Mouse (Mus musculus) ES-CJ7 (cell line): ENCODE results near the gene Rin3.

Experiments used
- DNase-seq: peaks from one replicate; pipeline ENCODE4 v3.0.0; 2011; ENCODE audit warnings: low read depth, low spot score

Gene Rin3

DNA sequence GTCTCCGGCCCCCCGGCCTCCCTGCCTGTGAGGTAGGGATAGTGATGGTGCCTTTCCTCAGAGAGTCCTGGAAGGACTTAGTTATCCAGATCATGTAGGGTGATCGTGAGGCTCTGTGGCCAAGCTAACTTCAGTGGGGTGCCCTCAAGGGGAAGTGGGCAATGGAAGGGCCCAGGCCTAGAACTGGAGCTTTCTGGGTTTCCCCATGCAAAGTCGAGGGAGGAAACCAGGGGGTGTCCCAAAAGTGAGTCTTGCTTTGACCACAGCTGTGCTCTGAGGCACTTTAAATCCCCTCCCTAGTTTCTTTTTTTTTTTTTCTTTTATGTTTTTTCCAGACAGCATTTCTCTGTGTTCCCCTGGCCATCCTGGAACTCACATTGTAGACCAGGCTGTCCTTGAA lies 47.3 kb downstream of the Rin3 start:
- DNase-seq = no peak

DNA sequence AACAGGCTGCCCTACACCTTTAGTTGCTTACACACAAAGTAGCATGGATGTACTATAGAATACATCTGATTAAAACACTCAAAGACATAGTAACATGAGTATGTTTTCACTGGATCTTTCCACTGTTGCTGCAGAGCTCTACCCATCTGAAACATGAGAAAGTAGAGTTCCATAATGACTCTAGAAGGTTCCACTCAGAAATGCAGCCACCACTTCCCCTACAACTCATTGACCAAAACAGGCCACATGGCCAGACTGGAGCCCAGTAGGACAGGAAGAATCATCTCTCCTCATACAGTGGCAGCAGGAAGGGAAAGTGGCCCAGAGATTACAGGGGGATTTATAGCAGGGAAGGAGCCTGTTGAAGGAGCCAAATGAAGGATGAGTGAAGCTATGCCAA lies 47.9 kb downstream of the Rin3 start:
- no peak for DNase-seq

DNA sequence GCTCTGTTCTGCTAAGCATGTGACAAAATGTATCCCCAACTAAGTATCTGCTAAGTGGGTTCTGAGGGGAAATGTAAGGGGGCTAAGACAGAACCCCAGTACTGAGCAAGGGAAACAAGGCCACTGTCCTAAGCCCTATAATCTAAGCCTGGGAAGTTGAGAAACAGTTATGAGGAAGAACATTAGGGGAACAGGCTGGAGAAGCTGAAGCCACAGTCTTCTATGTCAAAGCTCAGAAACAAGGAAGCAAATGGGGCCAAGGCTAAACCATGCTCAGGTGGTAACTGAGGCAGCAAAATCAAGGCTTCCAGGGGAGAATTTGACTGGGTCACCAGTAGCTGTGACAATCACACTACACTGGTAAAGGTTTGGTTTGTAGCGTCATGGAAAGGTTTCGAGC lies 50.3 kb downstream of the Rin3 start:
- DNase-seq = no peak

DNA sequence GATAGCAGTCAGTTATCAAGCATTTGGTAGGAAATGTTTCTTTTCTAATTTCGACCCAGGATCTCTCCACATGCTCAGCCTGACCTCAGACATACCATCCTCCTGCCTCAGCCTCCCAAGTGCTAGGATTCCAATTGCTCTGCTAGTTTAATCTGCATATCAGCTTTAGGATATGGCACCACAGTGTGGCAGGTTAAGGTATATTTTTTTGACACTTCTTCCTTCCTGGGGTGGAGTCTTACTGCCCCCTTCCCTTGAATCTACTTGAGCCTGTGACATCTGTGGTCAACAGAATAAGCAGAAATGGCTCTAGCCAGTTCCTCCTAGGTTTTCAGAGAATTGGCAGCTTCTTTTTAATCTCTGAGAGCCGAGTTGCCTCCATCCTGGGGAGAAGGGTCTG lies 56.2 kb downstream of the Rin3 start:
- no peak for DNase-seq

DNA sequence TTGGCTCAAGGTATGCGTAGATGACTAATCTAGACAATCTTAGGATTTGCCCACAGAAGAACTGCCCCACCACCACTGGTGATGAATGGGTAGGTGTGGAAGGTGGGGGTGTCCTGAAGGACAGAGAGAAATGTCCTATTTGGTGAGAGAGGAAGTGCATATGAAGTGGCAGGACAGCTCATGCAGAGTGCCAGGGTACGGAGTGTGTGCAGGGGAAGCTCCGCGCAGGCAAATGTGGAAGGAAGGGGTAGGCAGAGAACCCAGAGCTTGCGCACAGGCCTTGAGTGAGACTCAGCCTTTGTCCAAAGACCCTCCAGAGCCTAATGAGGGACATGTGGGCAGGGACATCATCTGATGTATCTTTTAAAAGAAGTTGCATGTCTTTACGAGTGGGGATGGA lies 57.6 kb downstream of the Rin3 start:
- DNase-seq = no peak

DNA sequence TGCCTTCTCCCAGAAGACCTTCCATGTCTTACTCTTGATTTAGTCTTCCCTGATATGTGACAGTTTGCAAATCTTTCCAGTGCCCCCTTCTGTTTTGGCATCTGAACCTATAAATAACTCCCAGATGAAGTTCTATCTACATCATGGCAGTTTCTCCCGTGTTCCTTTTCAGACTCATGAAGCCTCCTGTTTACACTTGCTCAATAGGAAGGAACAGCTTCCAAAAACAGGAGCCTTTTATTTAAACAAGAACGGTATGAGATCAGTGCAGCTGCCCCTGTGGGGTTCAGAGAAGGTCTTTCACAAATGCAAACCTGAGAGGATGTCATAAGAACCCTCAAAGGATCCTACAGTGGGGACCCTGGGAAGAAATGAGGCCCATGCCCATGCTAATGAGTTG lies 59.3 kb downstream of the Rin3 start:
- DNase-seq = no peak

DNA sequence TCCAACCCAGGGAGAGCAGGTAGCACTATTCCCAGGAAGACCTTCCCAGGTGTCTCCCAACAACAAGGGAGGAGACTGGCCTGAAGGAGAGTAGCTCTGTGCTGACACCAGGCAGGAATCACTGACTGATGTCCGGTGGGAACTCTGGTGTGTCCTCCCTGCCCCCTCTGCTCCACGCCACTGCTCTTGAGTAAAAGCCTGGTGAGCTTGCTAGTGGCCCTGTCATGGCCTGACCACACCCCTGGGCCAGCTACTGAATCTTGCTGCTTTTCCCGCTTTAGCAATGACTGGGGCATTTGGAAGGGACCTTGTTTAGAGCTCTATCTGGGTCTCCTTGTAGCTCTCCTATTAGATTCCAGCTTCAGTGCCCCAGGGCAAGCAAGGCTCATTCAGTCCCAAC lies 59.8 kb downstream of the Rin3 start:
- DNase-seq = no peak

DNA sequence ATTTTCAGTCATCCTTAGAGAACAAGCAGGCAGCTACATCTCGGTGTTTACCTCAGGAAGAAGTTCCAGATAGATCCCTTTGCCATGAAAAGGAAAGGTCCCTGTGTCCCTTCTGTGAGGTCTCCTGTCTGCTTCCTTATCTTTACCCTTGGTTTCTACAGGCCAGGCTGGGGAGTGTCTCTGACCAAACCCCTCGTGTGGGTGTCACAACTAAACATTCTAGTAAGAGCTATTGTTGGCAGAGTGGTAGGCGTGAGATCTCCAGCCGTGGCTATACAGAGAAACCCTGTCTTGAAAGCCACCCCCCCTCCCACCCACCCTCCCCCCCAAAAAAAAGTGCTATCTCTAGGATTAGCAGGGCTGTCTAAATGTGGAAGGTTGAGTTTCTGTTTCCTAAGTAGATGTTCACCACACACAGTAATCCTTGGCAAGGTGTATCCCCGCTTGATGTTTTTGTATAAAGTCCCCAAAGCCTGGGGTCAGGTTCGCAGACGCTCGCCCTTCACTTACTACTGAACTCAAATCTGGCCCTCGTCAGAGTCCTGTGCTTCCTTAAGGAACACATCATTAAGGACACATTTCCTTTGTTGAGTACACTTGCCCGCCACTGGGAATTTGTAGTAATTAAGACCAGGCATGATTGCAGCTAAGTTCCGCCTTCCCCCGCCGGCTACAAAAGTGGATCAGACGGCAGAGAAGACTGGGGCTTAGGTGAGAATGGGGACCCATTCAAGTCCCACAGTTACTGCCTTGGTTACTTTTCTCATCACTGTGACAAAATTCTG lies 62.4 kb downstream of the Rin3 start:
- no peak for DNase-seq

DNA sequence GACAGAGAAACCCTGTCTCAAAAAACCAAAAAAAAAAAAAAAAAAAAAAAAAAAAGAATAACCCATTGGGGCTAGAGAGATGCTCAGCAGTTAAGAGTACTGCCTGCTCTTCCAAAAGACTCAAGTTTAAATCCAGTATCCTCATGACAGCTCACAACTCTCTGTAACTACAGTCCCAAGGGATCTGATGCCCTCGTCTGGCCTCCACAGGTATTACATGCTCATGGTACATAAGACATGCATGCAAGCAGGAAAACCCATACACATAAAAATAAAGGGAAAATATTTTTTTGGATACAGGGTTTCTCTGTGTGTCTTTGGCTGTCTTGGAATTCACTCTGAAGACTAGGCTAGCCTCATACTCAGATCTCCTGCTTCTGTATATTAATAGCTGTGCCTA lies 63.7 kb downstream of the Rin3 start:
- peak; percentile 72 for DNase-seq

DNA sequence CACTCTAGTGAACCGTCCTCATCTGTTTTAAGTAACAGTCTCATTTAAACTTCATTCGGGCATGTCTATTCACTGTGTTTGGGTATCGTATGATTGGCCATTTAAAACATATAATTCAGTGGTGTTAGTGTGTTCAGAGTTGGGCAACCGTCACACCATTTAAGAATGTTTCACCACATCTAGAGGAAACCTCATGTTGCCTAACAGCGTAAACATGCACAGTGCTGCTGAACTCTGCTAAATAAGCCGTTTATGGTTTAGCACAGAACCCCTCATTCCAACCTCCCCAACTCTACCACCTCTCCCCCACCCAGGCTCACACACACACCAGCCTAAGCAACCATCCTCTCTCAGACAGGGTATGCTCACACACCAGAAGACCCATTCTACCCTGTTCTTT lies 65.6 kb downstream of the Rin3 start:
- no peak for DNase-seq

DNA sequence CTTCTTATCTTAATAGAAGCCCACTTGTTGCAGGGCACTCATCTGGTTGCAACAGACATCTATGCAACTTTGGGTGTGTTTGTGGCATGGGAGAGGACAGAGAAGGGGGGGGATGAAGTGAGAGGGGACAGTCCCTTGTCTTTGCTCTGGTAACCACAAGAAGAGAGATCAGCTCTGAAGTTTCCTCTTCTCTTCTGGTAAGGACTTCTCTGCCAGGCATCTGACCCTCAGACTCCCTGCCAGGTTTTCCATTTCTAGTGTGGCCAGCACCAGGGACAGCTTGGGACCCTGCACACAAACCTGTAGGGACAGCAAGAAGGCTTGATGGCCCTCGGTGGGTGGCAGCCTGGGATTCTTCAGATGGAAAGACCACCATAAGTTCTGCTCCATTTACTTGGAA lies 68.1 kb downstream of the Rin3 start:
- no peak for DNase-seq

DNA sequence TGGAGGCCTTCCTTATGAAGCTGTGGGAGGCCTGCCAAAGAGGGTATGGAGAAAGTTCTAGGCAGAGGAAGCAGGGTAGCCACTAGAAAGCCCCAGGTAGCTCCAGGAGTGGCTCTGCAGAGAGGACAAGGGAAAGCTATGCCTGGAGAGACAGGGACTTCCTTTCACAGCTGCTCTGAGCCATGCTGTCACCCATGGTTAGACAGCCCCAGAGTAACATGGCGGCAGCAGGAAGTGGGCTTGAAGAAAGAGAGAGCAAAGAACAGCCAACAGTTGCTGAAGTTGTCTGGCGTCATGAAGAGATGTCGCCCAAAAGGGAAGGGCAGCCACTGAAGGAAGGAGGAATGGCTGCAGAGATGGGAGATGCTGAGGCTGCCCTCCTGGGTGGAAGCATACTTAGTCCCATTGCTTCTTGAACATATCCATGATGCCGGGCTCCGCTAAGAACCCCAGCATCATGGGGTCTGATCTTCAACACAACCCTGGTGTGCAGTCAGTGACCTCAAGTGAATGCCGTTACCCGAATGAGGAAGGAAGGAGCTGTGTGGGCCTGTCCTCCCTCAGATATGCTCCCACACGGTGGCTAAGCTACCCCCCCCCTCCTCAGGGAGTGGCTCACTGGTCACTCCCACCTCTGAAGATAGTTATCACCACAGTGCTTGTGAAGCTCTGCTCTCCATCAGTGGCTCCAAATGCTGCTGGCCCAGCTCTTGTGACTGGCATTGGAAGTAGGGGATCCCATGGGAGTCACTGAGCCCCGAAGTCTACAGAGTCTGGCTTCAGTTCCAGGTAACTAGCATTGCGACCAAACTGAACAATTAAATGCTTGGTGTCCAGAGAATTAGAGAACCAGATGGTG lies 71.5 kb downstream of the Rin3 start:
- no peak for DNase-seq

DNA sequence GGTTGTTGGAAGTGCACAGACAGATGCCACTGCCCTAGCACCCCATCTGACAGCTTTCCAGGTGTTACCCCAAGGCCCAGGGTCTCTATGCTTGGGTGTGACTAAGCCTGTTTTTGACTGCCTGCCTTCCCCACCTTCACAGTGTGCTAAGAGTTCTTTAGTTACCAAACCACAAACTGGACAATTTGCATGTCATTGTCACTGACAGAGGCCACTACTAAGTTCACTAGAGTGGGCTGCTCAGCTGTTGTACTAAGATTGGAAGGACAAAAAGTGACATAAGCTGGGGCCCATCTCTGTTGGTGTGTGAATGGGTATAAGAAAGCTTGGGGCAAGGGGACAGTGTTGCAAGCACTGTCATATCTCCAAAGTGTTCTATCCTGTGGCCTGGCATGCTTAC lies 72.9 kb downstream of the Rin3 start:
- no peak for DNase-seq

DNA sequence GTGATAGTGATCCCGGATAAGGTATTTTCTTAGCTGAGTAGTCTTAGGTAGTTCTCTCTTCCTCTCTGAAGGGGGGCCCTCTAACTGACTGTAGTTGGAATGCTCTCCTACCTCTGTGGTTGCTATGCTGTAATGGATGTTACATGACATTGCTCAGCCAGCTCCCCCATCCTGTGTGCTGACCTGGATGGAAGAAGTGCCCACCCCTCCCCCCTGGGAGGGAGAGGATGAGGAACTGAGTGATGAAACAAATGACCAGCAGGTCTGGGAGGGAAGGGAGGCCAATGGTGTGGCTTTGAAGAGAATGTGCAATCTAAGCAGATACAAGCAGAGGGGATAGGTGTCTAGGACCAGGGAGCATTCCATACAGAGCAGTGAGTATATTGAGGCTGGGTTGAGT lies 73.9 kb downstream of the Rin3 start:
- DNase-seq = no peak

DNA sequence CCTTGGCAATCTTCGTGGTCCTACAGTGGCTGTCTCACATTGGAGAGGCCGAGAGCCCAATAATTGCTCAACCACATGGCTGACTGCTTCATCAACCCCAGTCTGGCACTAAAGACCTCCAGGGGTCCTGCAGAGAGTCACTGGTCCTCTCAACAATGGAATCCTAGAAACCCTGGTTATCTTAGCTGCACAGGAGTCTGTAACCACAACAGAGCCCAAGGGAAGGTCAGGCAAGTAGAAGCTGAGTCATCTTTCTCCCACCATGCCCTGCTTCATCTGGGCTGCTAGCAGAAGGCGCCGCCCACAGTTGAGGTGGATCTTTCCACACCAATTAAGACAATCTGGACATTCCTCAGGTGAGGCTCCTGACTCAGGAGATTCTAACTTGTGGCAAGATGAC lies 76.5 kb downstream of the Rin3 start:
- DNase-seq = no peak

DNA sequence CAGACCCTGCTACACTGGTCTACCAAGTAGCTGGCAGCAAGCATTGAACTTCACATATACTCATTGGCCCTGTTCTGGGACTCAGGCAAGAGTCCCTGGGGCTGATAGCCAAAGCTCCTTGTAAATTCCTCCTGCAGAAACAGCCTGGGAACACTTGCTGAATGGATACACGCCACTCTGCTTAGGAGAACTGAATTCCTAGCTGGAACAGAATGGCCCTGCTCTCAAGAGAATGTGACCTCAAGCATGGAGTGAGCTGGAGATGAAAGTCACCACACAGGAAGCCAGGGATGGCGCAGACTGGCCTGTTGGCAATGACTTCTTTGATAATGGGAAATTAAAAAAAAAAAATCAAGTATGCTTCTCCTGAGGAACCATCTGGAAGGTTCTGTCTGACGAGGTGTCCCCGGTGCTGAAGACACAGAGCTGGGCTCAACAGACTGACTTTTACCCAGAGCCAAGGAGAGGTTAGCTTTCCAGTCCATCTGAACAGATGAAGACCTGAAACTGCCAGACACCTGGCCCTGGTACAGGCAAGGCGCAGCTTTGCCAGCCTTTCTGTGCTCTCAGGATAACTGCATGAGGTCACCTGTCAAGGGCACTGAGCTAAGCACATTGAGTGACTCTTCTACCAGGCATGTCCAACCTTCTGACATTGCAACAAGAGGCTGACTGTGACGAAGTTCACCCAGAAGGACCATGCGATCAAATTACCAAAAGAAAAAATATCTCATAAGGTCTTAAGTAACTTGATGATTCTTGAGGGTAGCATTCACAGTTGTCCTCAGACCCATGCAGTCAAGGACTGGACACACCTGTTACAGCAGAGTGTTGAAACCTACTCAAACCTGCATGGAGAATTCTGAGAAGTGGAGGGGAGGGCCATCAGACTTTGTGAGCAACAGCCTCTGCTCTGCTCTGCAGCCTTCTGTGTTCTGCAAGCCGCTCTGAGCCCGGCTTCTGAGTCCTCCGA lies 78.6 kb downstream of the Rin3 start:
- no peak for DNase-seq

DNA sequence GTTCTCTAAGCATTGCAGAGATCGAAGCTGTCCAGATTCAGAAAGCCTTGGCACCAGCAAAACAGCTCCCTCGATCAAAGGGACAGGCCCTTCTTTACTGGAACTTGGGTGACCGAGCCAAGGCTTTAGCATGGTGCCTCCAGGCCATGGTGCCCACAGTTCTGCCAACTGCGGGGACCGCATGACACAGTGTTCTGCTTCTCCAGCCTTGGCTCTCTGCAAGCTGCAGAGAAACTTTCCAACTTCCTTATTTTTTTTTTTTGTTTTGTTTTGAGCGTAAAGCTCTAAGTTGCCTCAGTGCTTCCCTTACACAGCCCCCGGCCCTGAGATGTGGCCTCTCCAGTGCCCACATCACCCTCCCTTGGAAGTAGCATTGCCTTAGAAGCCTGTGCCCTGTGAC lies 82.2 kb downstream of the Rin3 start:
- no peak for DNase-seq

DNA sequence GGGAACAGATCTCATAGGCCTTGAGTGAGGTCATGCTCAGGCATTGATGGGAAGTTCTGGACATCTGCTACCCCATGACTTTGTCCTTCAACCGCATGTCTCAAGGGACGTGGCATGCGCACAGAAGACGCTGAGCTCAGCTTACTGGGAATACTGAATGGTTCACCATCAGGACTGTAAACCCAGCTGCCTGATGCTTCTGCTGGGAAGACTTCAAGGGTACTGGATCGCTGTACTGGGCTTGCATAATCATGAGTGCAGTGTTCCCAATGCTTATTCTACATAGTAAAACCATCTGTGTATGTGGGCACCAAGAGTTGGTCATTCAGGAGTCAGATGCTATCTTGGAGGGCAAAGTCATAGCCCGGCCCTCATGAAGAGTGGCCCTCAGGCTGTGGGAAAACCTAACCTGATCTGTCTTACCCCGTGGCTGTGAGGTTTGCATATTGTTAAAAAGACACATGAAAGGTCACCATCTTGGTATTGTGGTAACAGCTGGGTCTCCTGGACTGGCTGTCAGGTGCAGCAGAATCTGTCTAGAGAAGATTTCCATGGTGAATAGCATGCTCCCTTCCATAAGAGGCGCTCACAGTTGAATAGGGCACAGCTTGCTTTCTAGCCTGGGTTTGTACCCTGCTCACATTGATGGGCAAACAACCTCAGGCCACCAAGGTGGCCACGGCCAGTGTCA lies 83.4 kb downstream of the Rin3 start:
- no peak for DNase-seq

DNA sequence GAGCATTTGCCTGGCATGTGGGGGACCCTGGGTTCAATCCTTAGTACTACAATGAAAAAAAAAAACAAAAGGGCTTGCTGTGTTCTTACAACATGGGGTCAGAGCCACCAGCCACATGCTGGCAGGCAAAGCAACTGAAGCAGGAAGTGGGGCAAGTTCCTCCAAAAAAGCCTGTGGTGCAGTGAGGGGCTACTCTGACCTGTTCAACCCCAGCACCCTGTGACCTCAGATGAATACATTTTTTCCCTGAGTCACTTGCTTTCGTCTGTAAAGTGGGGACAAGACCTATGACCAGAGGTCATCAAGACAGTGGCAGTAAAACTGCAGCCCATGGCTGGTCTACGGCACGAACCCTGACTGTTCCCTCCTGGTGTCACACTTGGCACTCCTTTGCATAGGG lies 84.2 kb downstream of the Rin3 start:
- no peak for DNase-seq

DNA sequence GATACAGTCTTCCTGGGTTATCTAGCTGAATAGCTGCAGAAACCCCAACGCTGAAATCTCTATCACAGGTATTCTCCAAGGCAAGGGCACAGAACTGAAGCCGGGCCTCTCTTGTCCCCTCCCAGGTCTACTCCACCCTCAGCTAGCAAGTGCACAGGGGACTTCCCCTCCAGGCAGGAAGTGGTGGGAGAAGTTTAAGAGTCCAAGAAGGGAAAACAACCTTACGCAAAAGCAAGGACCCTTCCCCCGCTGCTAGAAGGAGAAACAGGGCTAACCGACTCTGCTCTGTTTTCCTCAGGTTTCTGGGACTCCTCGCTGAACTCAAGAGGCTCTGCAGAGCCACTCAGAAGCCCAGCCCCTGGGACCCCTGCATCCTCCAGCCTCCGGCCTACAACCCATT lies 85.2 kb downstream of the Rin3 start:
- DNase-seq = no peak

DNA sequence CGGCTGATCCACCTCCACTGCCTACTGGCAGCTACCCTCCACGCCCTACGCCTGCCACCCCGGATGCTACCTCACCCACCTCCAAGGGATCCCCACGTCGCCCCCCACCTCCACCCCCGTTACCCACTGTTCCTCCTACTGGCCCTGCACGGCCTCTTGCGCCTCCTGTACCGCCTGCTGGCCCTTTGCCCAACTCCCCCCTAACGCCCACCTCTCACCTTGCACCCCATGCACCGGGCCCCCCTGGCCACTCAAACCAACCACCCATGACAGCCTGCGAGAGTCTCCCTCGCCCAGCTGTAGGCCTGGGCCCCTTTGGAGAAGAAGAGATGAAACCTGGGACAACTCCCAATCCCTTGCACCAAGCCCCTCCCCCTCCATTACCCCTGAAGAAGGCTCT lies 85.7 kb downstream of the Rin3 start:
- DNase-seq = no peak
